Mouse (Mus musculus) midbrain, postnatal 0 days (tissue): Measurements from ENCODE around the gene Inpp4b. TPM values are rescaled to one million over a fixed set of nuclear protein-coding genes. Genes with fewer than 3 reads are reported as not detected.

ENCODE experiments used
- ATAC-seq: fragments of 200-750 bp; cut with Nextera tagmentation; 2 replicates; pipeline ENCODE4 v1.8.0; 2017; ENCODE audit warnings: moderate number of reproducible peaks, mild to moderate bottlenecking, moderate TSS enrichment, moderate library complexity; ENCODE audit not compliant: low FRiP score
- DNase-seq: peaks from one replicate; pipeline ENCODE4 v3.0.0-alpha.2; 2015; ENCODE audit warnings: low spot score
- H3K27ac ChIP-seq: fragments of 300-500 bp; sonication (generic); 2 replicates; pipeline ENCODE4 v1.5.1; 2014; ENCODE audit warnings: low read depth, mild to moderate bottlenecking, low read length, mixed read lengths
- H3K27me3 ChIP-seq: fragments of 300-500 bp; sonication (generic); 2 replicates; pipeline ENCODE4 v1.6.1; 2014; ENCODE audit warnings: low read length, control low read depth, mixed read lengths; ENCODE audit not compliant: insufficient read depth
- H3K36me3 ChIP-seq: fragments of 300-500 bp; sonication (generic); 2 replicates; pipeline ENCODE4 v1.6.1; 2014; ENCODE audit warnings: low read length, control low read depth, mixed read lengths; ENCODE audit not compliant: insufficient read depth
- H3K4me1 ChIP-seq: fragments of 300-500 bp; sonication (generic); 2 replicates; pipeline ENCODE4 v1.6.1; 2014; ENCODE audit warnings: mild to moderate bottlenecking, control low read depth, antibody characterized with exemption, low read length, mixed read lengths; ENCODE audit not compliant: insufficient read depth
- H3K4me2 ChIP-seq: fragments of 300-500 bp; sonication (generic); 2 replicates; pipeline ENCODE4 v1.6.1; 2014; ENCODE audit warnings: low read depth, mild to moderate bottlenecking, low read length, mixed read lengths; ENCODE audit not compliant: poor library complexity, severe bottlenecking
- H3K4me3 ChIP-seq: fragments of 300-500 bp; sonication (generic); 2 replicates; pipeline ENCODE4 v1.5.1; 2014; ENCODE audit warnings: low read depth, mild to moderate bottlenecking, low read length, moderate library complexity
- H3K9ac ChIP-seq: fragments of 300-500 bp; sonication (generic); replicated peaks from 2 replicates; pipeline ENCODE4 v1.6.1; 2014; ENCODE audit warnings: mild to moderate bottlenecking, low read length, moderate library complexity, mixed read lengths; ENCODE audit not compliant: poor library complexity, severe bottlenecking
- H3K9me3 ChIP-seq: fragments of 300-500 bp; sonication (generic); 2 replicates; pipeline ENCODE4 v1.6.1; 2016; ENCODE audit warnings: low read length, control low read depth
- CTCF ChIP-seq: IDR thresholded peaks from 2 replicates; pipeline ENCODE4 v1.5.1; 2016; ENCODE audit warnings: antibody characterized with exemption, mild to moderate bottlenecking
- WGBS: fragments of 180-500 bp; shearing (Covaris S2); extraction: QIAGEN DNeasy Blood & Tissue Kit; methylation state at CpG from one replicate; pipeline ENCODE4 v1.1.7; 2014; 5-methylcytosine and 5-hydroxymethylcytosine counted together
- polyA plus RNA-seq: library from polyadenylated mRNA; unstranded; fragments of >200 nt; fragmentation: Nextera tagmentation; extraction: Ambion mirVana; gene quantifications from 2 replicates; pipeline ENCODE4 v1.2.1, GENCODE M21; 2015
- total RNA-seq: library from RNA; depleted of rRNA; stranded (reverse); fragments of >200 nt; gene quantifications from 2 replicates; pipeline ENCODE4 v1.2.3, GENCODE M21; 2014

Inpp4b gene
- total and polyA plus RNA-seq, 2 experiments from 2014 or later: 11.2 to 14.6 TPM

GRCm38 (mm10) chr8:81777704-81778103 is 435.3 kb downstream of the Inpp4b start:
- no peak for TF ChIP-seq CTCF
- no peak overlapping the region for H3K27ac ChIP-seq
- no peaks in the 10 kb centered on the region for H3K9me3 ChIP-seq
- no peaks in the 10 kb centered on the region for H3K36me3 ChIP-seq
- H3K4me3 ChIP-seq: no peak overlapping the region
- no peak overlapping the region for H3K9ac ChIP-seq
- WGBS: 85% methylated on average over 1 of the region's 1 CpGs
- no peaks in the 10 kb centered on the region for H3K27me3 ChIP-seq
- H3K4me1 ChIP-seq: no peaks in the 10 kb centered on the region
- DNase-seq (no peak), ATAC-seq (no peak)
- no peak overlapping the region for H3K4me2 ChIP-seq

GRCm38 (mm10) chr8:81779440-81779839 is 437.1 kb downstream of the Inpp4b start:
- DNase-seq (no peak), ATAC-seq (no peak)
- no peaks in the 10 kb centered on the region for H3K27me3 ChIP-seq
- no peak overlapping the region for H3K9ac ChIP-seq
- no peak for TF ChIP-seq CTCF
- H3K4me3 ChIP-seq: no peak overlapping the region
- no peaks in the 10 kb centered on the region for H3K4me1 ChIP-seq
- H3K9me3 ChIP-seq: no peaks in the 10 kb centered on the region
- no peaks in the 10 kb centered on the region for H3K36me3 ChIP-seq
- H3K27ac ChIP-seq: no peak overlapping the region
- no peak overlapping the region for H3K4me2 ChIP-seq
- WGBS: 82% methylated on average over 5 of the region's 5 CpGs

GRCm38 (mm10) chr8:81780166-81780565 is 437.8 kb downstream of the Inpp4b start:
- no peaks in the 10 kb centered on the region for H3K4me1 ChIP-seq
- no peak overlapping the region for H3K27ac ChIP-seq
- no peaks in the 10 kb centered on the region for H3K9me3 ChIP-seq
- WGBS: 93% methylated on average over 6 of the region's 6 CpGs
- H3K27me3 ChIP-seq: no peaks in the 10 kb centered on the region
- no peak overlapping the region for H3K4me3 ChIP-seq
- DNase-seq: no peak
- no peak for ATAC-seq
- H3K9ac ChIP-seq: no peak overlapping the region
- TF ChIP-seq CTCF: no peak
- H3K4me2 ChIP-seq: no peak overlapping the region
- H3K36me3 ChIP-seq: no peaks in the 10 kb centered on the region

- no peak for DNase-seq
- no peak for TF ChIP-seq CTCF
- H3K9ac ChIP-seq: no peak overlapping the region
- H3K36me3 ChIP-seq: no peaks in the 10 kb centered on the region
- H3K4me1 ChIP-seq: no peaks in the 10 kb centered on the region
- no peak overlapping the region for H3K4me3 ChIP-seq
- no peak overlapping the region for H3K27ac ChIP-seq
- H3K4me2 ChIP-seq: no peak overlapping the region
- no peak for ATAC-seq
- 91% methylated on average over 2 of the region's 2 CpGs for WGBS
- H3K27me3 ChIP-seq: no peaks in the 10 kb centered on the region
- H3K9me3 ChIP-seq: no peaks in the 10 kb centered on the region
These were observed 438.7 kb downstream of the Inpp4b start for GRCm38 (mm10) chr8:81780921-81781675.

- Histone ChIP-seq H3K4me1 (no peaks in the 10 kb centered on the region), H3K4me3 (no peak overlapping the region), H3K9me3 (no peaks in the 10 kb centered on the region), H3K27ac (no peak overlapping the region), H3K36me3 (no peaks in the 10 kb centered on the region), H3K9ac (no peak overlapping the region), H3K27me3 (no peaks in the 10 kb centered on the region), H3K4me2 (no peak overlapping the region)
- TF ChIP-seq CTCF: no peak
- ATAC-seq (no peak), DNase-seq (no peak)
- 89% methylated on average over 4 of the region's 4 CpGs for WGBS
These were observed 440.4 kb downstream of the Inpp4b start for GRCm38 (mm10) chr8:81782781-81783180.

- Histone ChIP-seq H3K4me1 (no peaks in the 10 kb centered on the region), H3K27me3 (no peaks in the 10 kb centered on the region), H3K4me2 (no peak overlapping the region), H3K4me3 (no peak overlapping the region), H3K36me3 (no peaks in the 10 kb centered on the region), H3K9ac (no peak overlapping the region), H3K27ac (no peak overlapping the region), H3K9me3 (no peaks in the 10 kb centered on the region)
- DNase-seq (no peak), ATAC-seq (no peak)
- no peak for TF ChIP-seq CTCF
- over 99% methylated on average over 3 of the region's 3 CpGs for WGBS
These were observed 442.4 kb downstream of the Inpp4b start for GRCm38 (mm10) chr8:81784775-81785174.
